9 mouse cellular contexts compared by ENCODE assay signal in the genomic region with DNA sequence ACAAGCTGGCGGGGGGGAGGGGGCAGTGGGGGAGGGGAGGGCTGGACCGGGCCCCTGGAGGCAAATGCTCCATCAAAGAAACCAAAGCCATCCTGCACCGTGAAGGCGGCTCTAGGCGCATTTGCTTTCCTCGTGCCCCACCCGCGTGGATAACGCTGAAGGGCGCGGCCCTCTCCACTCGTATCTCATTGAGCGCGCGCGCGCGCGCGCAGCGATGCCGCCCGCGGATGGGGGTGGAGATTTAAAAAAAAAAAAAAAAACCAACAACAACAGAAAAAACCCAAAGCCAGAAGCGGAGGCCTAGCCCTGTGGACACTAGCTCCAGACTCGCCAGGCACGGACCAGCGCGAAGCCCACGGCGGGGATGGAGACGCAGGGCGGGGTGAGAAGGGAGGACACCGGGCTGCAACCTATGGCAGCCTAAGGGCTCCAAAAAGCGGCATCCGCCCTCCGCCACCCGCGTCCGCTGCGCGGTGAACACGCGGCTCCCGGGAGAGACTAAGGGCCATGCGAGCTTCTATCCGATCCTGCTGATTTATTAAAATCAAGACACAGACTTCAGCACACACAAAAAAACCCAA. TPM values are rescaled to one million over a fixed set of nuclear protein-coding genes. Genes with fewer than 3 reads are reported as not detected.
DNase-seq lines count a peak whose midpoint lies in the region; ATAC-seq and TF ChIP-seq lines count a peak whose summit lies in the region.
"Had no signal": no experiment of that assay in that cellular context is flagged by ENCODE, and none has a peak within 500 bp of the region (broad histone marks: within the 10 kb centered on the region; RNA-seq: fewer than 3 reads in every experiment).

No protein-coding gene starts in this region.

- no peak for TF ChIP-seq POLR2A in kidney, adult 2 months (IDR thresholded peaks at IDR 0.05; ENCODE audit: low read depth, low read length)

- H3K36me3 ChIP-seq in kidney, adult 2 months (ENCODE audit: control insufficient read depth, insufficient read depth, low read length), result no peaks in the 10 kb centered on the region
- peaks cover 29% of the 10 kb centered on the region for H3K36me3 ChIP-seq in embryonic facial prominence, embryonic 14.5 days (ENCODE audit: control insufficient read depth, insufficient read depth, low read length)
- 0 out of 2 replicates have a peak, but pooled peaks cover 8% of the 10 kb centered on the region for H3K36me3 ChIP-seq in lung, embryonic 14.5 days (ENCODE audit: insufficient read depth)

- H3K9me3 ChIP-seq in embryonic facial prominence, embryonic 14.5 days (ENCODE audit: control insufficient read depth, low read length), result no peaks in the 10 kb centered on the region
- H3K9me3 ChIP-seq in lung, embryonic 14.5 days (ENCODE audit: low read depth, low read length), result no peaks in the 10 kb centered on the region

- peak overlapping the region; percentile 54 for H3K4me3 ChIP-seq in kidney, adult 2 months (ENCODE audit: insufficient read depth, low read depth, low read length)
- peak overlapping the region; percentile 82 for H3K4me3 ChIP-seq in embryonic facial prominence, embryonic 14.5 days (ENCODE audit: low read depth, low read length)
- H3K4me3 ChIP-seq in lung, embryonic 14.5 days (ENCODE audit: low read depth, low read length), result peak overlapping the region; percentile 89

- H3K9ac ChIP-seq in embryonic facial prominence, embryonic 14.5 days (ENCODE audit: low read depth, low read length), result peak overlapping the region; percentile 96
- peak overlapping the region; percentile 86 for H3K9ac ChIP-seq in lung, embryonic 14.5 days

- no peak for ATAC-seq in embryonic facial prominence, embryonic 14.5 days (ENCODE audit: low read depth)
- ATAC-seq in lung, embryonic 14.5 days (ENCODE audit: insufficient read depth), result no peak
- ATAC-seq in monocyte, adult 5-6 weeks (replicated peaks; ENCODE audit: insufficient number of reproducible peaks, low FRiP score, low TSS enrichment, poor library complexity, severe bottlenecking), result no peak
- ATAC-seq: Patski had no signal

- 0 out of 2 replicates have a peak, but pooled peaks cover 3% of the 10 kb centered on the region for H3K27me3 ChIP-seq in kidney, adult 2 months (replicated peaks; ENCODE audit: control insufficient read depth, insufficient read depth, low read length)
- no peaks in the 10 kb centered on the region for H3K27me3 ChIP-seq in embryonic facial prominence, embryonic 14.5 days (replicated peaks; ENCODE audit: control insufficient read depth, insufficient read depth, low read length)
- H3K27me3 ChIP-seq in lung, embryonic 14.5 days (ENCODE audit: insufficient read depth, low read length), result no peaks in the 10 kb centered on the region
- H3K27me3 ChIP-seq: Patski had no signal

- intact Hi-C loops in heart, postnatal 14 days (cut with DNase I), result no loop called here

- peak; percentile 5 for DNase-seq in kidney, adult 2 months
- no peak for DNase-seq in kidney, adult 11 months
- peak; percentile 76 for DNase-seq in embryonic facial prominence, embryonic 14.5 days (ENCODE audit: low spot score)
- peak; percentile 36 to 41 for DNase-seq in heart, postnatal 14 days
- DNase-seq in layer of hippocampus, postnatal 14 days (ENCODE audit: low spot score in 2 of 2), result peak; percentile 61 to 73
- peak; percentile 73 for DNase-seq in lung, embryonic 14.5 days
- DNase-seq in retina, postnatal 1 day, result peak; percentile 78

- no peak overlapping the region for H3K27ac ChIP-seq in kidney, adult 2 months (ENCODE audit: insufficient read depth, low read depth, low read length)
- peak overlapping the region; percentile 98 for H3K27ac ChIP-seq in embryonic facial prominence, embryonic 14.5 days (replicated peaks; ENCODE audit: low read depth, low read length)
- peak overlapping the region; percentile 84 for H3K27ac ChIP-seq in lung, embryonic 14.5 days (ENCODE audit: low read depth)

- H3K4me2 ChIP-seq in embryonic facial prominence, embryonic 14.5 days (ENCODE audit: low read depth, low read length), result peak overlapping the region; percentile 83
- H3K4me2 ChIP-seq in lung, embryonic 14.5 days, result peak overlapping the region; percentile 95

- TF ChIP-seq CTCF in kidney, adult 2 months (conservative IDR thresholded peaks at IDR 0.05; ENCODE audit: insufficient read depth, insufficient read length, low read depth, low read length), result no peak
- TF ChIP-seq CTCF in lung, embryonic 14.5 days (IDR thresholded peaks at IDR 0.05; ENCODE audit: low read depth), result no peak

- WGBS in kidney, adult 2 months, result 3% methylated on average over 47 of the region's 47 CpGs
- WGBS in embryonic facial prominence, embryonic 14.5 days, result under 1% methylated on average over 45 of the region's 47 CpGs
- WGBS in lung, embryonic 14.5 days, result under 1% methylated on average over 47 of the region's 47 CpGs

- no peaks in the 10 kb centered on the region for H3K4me1 ChIP-seq in kidney, adult 2 months (ENCODE audit: control insufficient read depth, insufficient read depth, low read length)
- peaks cover 24% of the 10 kb centered on the region for H3K4me1 ChIP-seq in embryonic facial prominence, embryonic 14.5 days (ENCODE audit: control insufficient read depth, insufficient read depth, low read length)
- H3K4me1 ChIP-seq in lung, embryonic 14.5 days (ENCODE audit: insufficient read depth), result no peaks in the 10 kb centered on the region

RNA-seq across cellular contexts. Expression of a gene that starts 3.1 kb away (rescaled TPM):
- polyA plus RNA-seq in kidney, adult 2 months (2012; rRNA removed), result 0.06 and 0.08 TPM in 2 replicates
- 62.0 and 72.7 TPM in 2 replicates for polyA plus RNA-seq in embryonic facial prominence, embryonic 14.5 days (2014; fragmentation: Nextera tagmentation; extraction: Ambion mirVana)
- under 1 TPM; 0.57 to 0.76 TPM for total RNA-seq in heart, postnatal 14 days (2021)
- total RNA-seq in layer of hippocampus, postnatal 14 days (2021), result 10 to 100 TPM; 35.6 to 43.6 TPM
- 52.6 and 54.5 TPM in 2 replicates for polyA plus RNA-seq in lung, embryonic 14.5 days (2014; fragmentation: Nextera tagmentation; extraction: Ambion mirVana)
- total RNA-seq in monocyte, adult 5-6 weeks (2017), result not detected in 3 replicates

Comparison
In these comparisons a context has a peak if more than half of its experiments do, and no peak if none do; other contexts are left out.
1. RNA of a gene that starts 3.1 kb away (total RNA-seq): 35.6 to 43.6 TPM in layer of hippocampus, postnatal 14 days; 0.57 to 0.76 TPM in heart, postnatal 14 days and not detected in monocyte, adult 5-6 weeks; every median in the first group is over 10 times any median in the second.
2. Peak in every context shown above with its lines, with median percentiles within 50 percentile points of each other: H3K4me3 ChIP-seq.